Mouse (Mus musculus) right cerebral cortex, postnatal 25 days (tissue): ENCODE measurements at regions not wholly inside any gene's neighbourhood (a gene's known extent, or its start where the extent isn't known, plus 50 kb on each side); places are given as distances from the start of the nearest gene placed in this dataset.
A peak's percentile ranks its signal among the peaks of the same experiment; 100 is the strongest.

Source experiments
- DNase-seq: peaks from one replicate; pipeline ENCODE4 v3.0.0; 2022

DNA sequence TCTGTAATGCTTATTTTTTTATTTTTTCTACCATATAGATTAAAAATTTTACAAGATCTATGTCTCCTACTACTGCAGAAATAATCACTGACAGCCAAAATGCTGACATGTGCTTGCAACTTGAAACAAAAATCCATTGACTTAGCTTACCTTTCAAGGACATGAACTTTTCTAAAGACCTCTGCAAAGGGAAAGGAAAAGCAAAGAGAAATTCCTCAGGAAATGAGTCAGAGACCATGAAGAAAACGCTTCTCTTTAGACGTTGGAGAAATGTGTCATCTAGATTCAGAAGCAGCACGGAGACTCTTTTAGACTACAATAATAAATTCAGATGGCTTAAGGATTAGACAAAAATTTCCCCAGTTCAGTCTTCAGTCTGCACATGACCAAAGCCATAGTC lies 2188.6 kb upstream of the Tenm3 start:
- DNase-seq = no peak

DNA sequence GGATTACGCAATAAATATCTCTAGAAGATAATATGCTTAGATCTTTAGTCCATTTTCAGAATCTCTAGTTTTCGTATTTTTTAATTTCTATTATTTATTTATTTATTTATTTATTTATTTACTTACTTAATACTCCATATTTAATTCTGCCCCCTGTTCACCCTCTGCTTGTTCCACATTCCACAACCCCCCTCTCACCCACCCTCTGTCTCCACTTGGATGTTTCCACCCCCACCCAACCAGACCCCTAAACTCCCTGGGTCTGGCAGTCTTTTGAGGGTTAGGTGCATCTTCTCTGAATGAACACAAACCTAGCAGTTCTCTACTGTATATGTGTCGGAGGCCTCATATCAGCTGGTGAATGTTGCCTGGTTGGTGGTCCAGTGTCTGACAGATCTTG lies 2166.8 kb upstream of the Tenm3 start:
- DNase-seq = no peak

DNA sequence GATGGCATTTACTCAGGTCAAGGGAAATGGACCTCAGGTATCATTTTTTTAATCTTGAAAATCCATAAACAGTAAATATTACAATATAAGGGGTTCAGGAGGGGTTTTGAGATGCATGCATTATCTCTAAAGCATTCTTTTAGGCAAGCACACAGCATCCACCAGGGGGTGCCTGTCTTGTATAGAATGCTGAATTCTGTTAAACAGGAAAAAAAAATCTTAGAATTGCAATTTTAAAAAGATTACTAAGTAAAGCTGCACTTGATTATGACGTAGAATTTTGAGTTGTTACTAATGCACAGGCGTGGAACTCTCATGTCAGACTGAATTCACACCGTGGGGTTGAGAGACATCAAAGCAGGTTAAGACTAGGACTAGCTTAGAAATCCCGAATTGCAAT lies 2123.6 kb upstream of the Tenm3 start:
- DNase-seq = peak; percentile 6

DNA sequence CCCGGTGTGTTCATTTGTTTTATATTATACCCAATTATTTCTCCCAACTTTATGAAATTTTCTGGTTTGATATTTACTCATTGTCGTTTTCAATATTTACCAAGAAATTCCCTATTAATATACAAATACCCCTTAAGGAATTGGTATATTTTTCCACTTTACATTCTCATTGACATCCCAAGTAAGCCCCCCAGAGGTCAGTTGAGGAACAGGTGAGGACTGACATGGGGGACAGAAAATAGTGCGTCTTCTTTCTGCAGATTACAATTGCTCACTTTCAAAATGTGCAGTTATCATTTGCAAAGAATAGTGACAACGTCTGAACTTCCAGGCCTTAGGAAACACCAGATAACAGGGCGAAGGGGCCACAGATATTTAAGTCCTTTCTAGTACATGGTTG lies 2073.8 kb upstream of the Tenm3 start:
- DNase-seq = no peak

DNA sequence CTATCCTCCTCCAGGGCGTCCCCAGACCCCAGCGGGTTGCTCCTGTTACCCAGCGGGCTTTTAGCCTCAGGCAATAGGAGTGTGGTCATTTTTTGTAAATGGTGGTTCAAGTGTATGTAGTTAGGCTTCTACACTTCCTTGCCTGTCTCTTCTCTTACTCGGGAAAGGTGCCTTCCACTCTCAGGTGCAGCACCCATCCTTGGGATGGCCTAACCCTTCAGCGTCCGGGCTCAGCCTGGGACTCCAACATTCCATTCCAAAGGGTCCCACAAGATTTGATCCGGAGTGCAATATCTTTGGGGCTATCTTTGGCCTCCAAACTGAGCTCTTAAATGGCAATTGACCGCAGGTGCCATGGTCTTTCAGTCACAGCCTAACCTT lies 2073.0 kb upstream of the Tenm3 start:
- DNase-seq = no peak

DNA sequence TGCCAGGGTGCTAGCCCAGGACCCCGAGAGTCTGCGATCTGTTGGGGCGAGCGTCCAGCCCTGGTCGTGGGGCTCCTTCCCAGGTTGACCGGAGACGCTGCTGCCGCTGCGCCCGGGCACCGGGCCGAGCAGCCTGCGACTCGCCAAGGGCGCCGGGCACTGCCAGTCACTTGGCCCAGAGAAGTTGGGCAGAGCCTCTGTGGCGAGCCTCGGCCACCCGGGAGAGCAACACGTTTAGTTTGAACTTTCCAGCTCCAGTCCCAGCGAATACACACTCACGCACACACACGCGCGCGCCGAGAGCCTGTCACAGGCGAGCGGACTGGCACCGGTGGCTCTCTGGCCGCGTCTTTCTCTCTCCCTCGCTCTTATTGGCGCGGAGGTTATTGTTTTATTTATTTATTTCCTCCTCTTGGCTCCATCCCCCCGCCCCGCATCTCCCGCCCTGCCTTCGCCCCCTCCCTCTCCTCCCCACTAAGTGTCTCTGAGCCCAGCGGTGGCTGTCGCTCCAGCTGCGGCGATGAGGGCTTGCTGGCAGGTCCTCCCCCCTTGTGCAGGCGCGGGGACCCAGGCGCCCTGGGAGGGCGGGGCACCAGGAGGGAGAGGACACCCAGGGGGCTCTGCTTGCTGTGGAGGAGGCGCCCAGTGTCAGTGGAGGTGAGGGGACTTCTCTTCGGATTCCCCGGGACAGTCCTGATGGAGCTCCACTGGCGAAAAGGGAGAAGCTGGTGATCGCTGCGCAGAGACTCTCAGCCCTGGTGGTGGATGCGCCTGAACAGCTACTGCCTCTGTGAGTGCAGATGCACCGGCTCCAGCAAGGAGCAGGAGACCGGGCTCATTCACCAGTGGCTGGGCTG lies 2072.4 kb upstream of the Tenm3 start:
- DNase-seq = peak; percentile 56

DNA sequence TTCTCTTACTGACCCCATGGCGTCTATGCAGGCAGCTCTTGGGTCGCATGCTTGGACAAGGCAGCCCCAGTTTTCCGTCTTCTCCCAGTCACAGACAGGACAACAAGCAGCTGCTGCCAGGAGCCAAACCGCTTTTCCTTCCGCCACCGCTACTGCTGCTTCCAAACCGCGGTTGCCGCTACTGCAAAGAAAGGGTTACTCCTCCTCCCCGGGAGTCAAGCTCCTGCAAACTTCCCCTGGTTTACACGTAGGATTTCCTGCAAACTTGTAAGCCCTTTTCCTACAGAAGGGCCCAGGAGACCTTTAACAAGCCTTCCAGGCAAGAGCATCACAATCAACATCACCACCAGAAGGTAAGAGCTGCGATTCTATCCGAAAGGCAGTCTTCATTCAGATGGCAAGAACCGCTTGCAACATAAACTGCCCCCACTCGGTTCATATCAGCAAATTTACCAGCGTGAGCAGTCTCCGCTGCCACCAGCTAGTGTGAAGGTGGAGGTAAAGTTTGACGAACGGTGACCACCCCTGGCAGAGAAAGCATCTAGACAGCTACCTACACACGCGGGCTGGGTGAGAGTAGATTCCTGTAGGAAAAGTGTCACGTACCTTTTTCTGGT lies 2071.6 kb upstream of the Tenm3 start:
- peak; percentile 45 for DNase-seq

DNA sequence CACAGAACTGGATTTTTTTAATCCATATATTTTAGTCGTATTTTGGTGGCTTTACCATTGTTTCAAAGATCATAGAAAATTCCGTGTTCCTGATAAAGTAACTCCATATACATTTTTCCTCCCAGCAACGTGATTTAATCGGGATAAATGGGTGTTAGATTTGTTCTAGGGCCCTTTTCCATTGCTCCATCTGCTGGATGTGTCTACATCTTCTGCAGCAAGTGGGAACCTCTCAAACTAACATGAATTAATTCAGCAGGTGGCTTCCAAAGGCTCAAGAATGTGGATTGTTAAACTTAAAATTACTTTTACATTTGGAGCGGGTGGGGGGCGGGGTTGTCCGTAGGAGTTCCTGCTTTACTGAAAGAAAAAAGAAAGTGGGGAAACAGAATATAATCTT lies 2070.9 kb upstream of the Tenm3 start:
- no peak for DNase-seq

DNA sequence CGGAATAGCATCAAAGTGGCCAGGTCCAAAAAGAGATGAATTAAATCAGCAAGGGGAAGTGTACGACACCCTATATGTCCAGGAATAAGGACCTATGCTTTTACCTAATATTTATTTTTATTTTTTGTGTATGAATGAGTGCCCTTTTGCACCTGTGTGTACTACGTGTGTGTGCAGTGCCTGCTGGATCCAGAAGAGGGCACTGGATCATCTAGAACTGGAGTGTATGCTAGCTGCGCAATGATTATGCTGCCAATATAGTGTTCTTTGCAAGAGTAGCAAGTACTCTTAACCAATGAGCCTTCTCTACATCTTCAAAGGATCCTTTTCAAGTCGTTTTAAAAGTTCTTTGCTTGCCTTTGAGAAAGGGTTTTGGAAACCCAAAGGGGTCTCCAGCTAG lies 2034.4 kb upstream of the Tenm3 start:
- no peak for DNase-seq
